Mouse (Mus musculus): ENCODE measurements around the gene Srpk2.

- TF ChIP-seq POLR2A (IDR thresholded peaks at IDR 0.05; ENCODE audit: insufficient read depth, low read depth, low read length), result no peak
- TF ChIP-seq CTCF (IDR thresholded peaks at IDR 0.05; ENCODE audit: insufficient read depth, low read depth, low read length), result no peak
Observed at GRCm38 (mm10) chr5:23502317-23502937, 182.0 kb downstream of the Srpk2 start.

Measured in olfactory bulb, adult 2 months (tissue).